Mouse (Mus musculus) cerebellum, adult 8-10 months (tissue): ENCODE data around the gene Cdc5l.
"Not testable (repeated sequence)": the region's sequence is repeated elsewhere in the genome, so short reads cannot be mapped to it uniquely, and the experiment has no call there.

Experiments
- DNase-seq: peaks from one replicate; pipeline ENCODE4 v3.0.0; 2022

The Cdc5l gene

GRCm38 (mm10) chr17:45432706-45433398, 685 bp downstream of the Cdc5l start:
- DNase-seq, result no peak

GRCm38 (mm10) chr17:45432007-45432406, 1.5 kb downstream of the Cdc5l start:
- no peak for DNase-seq

GRCm38 (mm10) chr17:45417387-45417786, 16.1 kb downstream of the Cdc5l start:
- DNase-seq, result no peak

DNA sequence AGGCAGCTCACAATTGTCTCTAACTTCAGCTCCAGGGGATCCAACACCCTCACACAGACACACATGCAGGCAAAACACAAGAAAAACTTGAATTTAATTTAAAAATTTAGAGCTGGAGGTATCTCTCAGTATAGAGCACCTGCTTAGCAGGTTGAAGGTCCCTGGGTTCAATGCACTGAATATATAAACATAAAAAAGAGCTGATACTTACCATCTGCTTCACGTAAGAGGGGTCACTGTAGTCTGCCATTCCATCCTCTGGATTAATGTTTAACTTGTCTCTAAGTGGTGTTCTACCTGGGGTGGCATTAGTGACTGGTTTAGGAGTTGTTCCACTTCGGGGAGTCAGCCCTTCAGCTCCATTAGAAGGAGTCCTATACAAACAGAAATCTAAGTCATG, 21.9 kb downstream of the Cdc5l start:
- DNase-seq, result not testable (repeated sequence)

DNA sequence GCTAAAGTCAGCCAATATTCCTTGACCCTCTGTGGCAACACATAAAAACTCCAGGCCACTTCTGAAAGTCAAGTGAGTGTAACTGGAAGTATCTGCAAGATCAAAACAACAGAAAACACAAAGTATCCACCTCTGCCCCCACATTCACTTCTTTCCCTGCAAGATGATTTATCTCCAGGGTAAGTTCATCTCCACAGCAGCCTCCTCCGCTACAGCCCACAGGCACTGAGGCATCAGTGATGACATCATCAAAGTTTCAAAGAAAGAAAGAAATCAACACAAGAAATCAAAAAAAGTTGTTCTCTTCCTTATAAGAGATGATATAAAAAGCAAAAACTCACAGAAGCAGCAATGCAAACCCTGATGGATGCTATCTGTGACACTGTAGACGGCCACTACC, 24.8 kb downstream of the Cdc5l start:
- no peak for DNase-seq

- DNase-seq, result no peak
Observed at GRCm38 (mm10) chr17:45406281-45406680, 27.3 kb downstream of the Cdc5l start.

- DNase-seq, result peak; percentile 58
Observed at GRCm38 (mm10) chr17:45403207-45403606, 30.3 kb downstream of the Cdc5l start.

GRCm38 (mm10) chr17:45402601-45403000, 30.9 kb downstream of the Cdc5l start:
- no peak for DNase-seq

GRCm38 (mm10) chr17:45402126-45402525, 31.4 kb downstream of the Cdc5l start:
- DNase-seq, result no peak

DNA sequence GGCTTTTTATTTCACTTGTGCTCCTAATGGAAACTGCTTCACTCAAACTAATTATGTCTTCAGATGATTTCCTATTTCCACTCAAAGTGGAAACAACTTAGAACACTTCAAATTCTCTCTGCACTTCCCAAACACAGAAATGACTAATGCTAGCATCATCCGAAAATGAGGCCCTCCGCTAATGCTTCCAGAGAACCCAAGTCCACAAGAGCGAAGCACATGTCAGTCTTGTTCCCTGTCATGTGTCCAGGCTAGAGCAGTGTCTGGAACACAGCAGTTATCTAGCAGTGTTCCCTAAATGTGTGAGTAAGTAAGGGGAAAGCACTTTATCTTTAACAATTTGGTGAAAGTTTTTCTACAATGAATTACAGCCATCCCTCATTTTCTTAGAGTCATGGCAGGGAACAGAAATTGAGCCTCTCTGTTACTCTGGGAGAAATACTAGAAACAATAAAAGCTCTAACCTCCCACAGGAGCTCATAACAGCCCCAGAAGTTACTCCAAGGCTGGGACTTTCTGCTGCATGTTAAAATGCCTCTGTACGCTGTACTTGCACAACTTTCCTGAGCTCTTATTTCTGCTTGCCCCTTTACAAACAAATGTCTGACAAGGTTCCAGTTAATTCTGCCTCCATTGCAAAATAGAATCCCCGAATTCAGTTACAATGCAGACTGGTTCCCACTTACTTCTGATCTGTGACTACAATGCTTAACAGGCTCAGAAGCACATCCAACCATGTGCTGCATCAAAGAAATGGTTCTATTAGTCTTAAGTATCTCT, 32.2 kb downstream of the Cdc5l start:
- DNase-seq, result no peak

DNA sequence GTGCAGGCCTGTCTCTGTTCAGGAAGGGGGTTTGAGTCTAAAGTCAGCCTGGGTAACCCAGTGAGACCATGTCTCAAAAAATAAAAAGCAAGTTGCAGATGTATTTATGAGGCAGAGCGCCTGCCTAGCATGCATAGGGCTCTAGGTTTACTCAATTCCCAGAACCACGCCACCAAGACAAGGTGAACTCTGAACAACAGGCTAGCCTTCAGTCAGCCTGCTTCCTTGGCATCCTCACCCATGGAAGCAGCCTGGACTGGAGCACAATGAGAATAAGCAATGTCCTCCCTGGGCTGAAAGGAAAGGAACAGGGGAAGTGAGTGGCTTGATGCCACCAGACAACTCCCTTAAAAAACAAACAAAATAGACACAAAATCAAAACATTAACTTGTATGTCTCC, 35.5 kb downstream of the Cdc5l start:
- DNase-seq, result no peak

DNA sequence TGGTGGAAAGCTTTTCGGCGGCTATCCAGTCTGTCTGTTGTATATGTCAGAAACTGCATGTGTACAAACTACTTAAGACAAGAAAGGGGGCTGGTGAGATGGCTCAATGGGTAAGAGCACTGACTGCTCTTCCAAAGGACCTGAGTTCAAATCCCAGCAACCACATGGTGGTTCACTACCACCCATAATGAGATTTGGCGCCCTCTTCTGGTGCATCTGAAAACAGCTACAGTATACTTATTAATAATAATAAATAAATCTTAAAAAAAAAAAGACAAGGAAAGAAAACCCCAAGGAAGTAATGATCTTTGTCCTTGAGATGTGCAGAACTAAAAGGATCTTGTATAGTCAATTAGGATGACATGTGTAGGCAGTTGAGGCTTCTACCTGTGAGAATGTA, 36.0 kb downstream of the Cdc5l start:
- DNase-seq, result no peak

- no peak for DNase-seq
Observed at GRCm38 (mm10) chr17:45394612-45395011, 38.9 kb downstream of the Cdc5l start.

DNA sequence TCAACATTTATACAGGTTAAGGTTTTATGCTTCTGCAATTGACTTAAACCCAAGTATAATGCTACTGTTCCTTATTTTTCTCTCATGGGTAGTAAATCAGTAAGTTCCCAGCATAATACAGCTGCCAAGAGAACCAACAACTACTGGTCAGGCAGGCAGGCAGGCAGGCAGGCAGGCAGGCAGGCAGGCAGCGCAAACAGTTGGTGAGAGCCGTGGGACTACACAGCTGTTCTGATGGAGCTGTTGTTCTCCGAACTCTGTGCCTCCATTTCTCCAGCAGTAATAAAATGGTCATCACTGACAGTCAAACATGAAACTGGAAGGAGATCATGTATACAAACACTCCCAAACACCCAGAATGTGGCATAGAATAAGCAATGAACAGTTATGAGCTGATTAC, 39.8 kb downstream of the Cdc5l start:
- no peak for DNase-seq

DNA sequence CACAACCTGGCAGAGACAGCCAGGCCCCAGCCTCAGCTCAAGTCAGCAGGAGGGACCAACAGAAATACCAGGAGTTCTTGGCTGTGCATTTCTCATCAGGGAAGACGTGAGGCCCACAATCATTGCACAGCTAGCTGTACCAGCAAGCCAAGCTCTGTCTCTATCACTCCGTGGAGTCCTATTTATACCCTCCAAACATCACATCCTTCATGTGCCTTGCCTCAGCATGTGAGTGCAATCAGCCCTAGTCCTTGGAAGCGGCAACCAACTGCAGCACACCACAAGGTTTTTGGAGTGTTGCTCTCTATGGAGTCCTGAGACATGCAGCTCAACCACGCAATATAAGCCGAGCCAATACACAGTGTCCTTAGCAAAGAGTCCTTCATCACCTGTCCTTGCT, 43.6 kb downstream of the Cdc5l start:
- DNase-seq, result no peak

GRCm38 (mm10) chr17:45386986-45387385, 46.6 kb downstream of the Cdc5l start:
- DNase-seq, result no peak

GRCm38 (mm10) chr17:45383305-45383704, 50.2 kb downstream of the Cdc5l start:
- DNase-seq, result no peak

- no peak for DNase-seq
Observed at GRCm38 (mm10) chr17:45379271-45379784, 54.2 kb downstream of the Cdc5l start.

DNA sequence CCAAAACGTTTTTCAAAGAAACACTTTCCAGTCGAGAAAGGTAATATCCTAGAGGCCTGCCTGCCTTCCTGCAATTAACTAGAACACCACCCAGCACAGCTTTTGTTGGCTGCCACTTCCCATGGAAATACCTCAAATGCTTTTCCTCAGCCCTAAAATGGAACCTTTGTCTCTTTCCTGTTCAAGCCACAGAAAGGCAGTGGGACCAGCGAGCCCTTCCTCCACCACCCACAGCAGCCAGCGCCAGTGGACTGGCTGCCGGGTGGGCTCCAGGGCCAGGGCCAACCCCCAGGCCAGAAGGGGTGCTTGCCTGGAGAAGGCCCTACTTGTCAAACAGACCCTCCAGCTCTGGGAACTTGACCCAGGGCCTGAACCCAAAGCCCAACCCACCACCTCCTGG, 56.2 kb downstream of the Cdc5l start:
- DNase-seq, result no peak

DNA sequence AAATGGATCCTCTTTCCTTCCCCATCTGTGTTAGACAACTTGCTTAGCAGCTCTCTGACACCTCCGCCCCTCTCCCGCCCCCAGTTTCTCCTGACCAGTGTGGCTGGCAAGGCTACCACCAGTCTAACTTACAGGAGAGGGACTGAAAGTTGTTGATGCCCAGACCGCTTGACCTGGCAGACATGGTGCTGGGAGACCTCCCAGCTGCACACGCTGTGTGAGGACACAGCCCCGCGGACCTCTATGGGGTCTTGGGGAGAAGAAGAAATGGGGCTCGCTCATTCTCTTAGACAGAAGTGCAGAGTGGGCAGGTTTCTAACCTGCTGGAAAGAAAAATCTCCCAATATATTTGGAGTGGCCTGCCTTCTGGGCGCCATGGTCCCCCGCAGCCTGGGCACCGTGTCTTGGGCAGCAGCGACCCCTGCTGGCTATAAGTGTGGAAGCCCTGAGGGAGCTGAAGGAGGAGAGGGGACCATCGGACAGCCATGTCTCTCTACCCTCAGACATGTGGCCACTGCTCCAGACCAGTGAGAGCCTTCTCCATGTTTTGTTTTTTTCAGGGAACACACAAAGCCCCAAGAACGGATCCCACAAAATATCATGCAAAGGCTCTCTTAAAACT, 59.4 kb downstream of the Cdc5l start:
- DNase-seq, result peak; percentile 71

GRCm38 (mm10) chr17:45371042-45371441, 62.5 kb downstream of the Cdc5l start:
- no peak for DNase-seq

DNA sequence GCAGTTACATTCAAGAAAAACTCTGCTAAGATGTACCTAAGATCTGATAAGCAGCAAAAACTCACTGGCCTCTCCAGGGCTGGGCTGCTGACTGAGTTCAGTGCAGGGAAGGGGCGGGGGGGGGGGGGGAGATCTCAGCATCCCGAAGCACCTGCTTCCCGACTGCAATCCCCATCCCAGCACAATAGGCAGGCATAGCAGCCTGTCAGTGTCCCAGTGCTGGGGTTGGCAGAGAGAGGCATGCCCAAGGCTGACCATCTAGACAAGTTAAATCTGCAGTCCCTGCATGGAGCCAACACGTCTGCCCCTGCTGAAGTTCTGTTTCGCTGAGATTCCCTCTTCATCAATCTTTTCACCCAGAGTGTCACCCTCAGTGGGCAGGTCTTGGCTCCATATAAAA, 63.0 kb downstream of the Cdc5l start:
- DNase-seq, result no peak

- DNase-seq, result no peak
Observed at GRCm38 (mm10) chr17:45364871-45365270, 68.7 kb downstream of the Cdc5l start.

- no peak for DNase-seq
Observed at GRCm38 (mm10) chr17:45360950-45361349, 72.6 kb downstream of the Cdc5l start.
